Mouse (Mus musculus) CH12.LX (cell line): ENCODE measurements around the gene Gm5105.

Source experiments
- JUN ChIP-seq: IDR thresholded peaks from 2 replicates; pipeline ENCODE4 v1.6.1; 2011; ENCODE audit warnings: low read depth, mild to moderate bottlenecking, low read length, improper control_type of control experiment, moderate library complexity; ENCODE audit not compliant: insufficient read depth
- NRF1 ChIP-seq: IDR thresholded peaks from 2 replicates; pipeline ENCODE4 v1.6.1; 2014; ENCODE audit warnings: low read depth, mild to moderate bottlenecking, inconsistent platforms, low read length, improper control_type of control experiment, moderate library complexity
- POLR2A ChIP-seq: IDR thresholded peaks from 2 replicates; pipeline ENCODE4 v1.6.1; 2011; ENCODE audit warnings: low read depth, mild to moderate bottlenecking, improper control_type of control experiment, low read length
- RAD21 ChIP-seq: IDR thresholded peaks from 2 replicates; pipeline ENCODE4 v1.6.1; 2011; ENCODE audit warnings: low read depth, mild to moderate bottlenecking, low read length, improper control_type of control experiment, moderate library complexity
- ZMIZ1 ChIP-seq: IDR thresholded peaks from 2 replicates; pipeline ENCODE4 v1.6.1; 2012; ENCODE audit warnings: low read depth, mild to moderate bottlenecking, inconsistent platforms, low read length, improper control_type of control experiment

GRCm38 (mm10) chr3:138101936-138102335, 34.7 kb upstream of the Gm5105 start:
- TF ChIP-seq POLR2A = no peak
- no peak for TF ChIP-seq ZMIZ1
- TF ChIP-seq JUN = no peak
- TF ChIP-seq NRF1 = no peak
- no peak for TF ChIP-seq RAD21
